Mouse (Mus musculus) lung, postnatal 0 days (tissue): Measurements from ENCODE around the gene Jakmip3.

Source experiments
- CTCF ChIP-seq: IDR thresholded peaks from 2 replicates; pipeline ENCODE4 v1.5.1; 2016; ENCODE audit warnings: antibody characterized with exemption, mild to moderate bottlenecking
- EP300 ChIP-seq: IDR thresholded peaks from 2 replicates; pipeline ENCODE4 v1.6.1; 2016; ENCODE audit warnings: antibody characterized with exemption, mild to moderate bottlenecking, control low read depth

- TF ChIP-seq CTCF: no peak
- 0 out of 2 replicates have a peak, but pooled peaks have one; percentile 6 for TF ChIP-seq EP300
Measured at GRCm38 (mm10) chr7:138910193-138910562, 30.4 kb upstream of the Jakmip3 start.
